Mouse (Mus musculus) MEL (cell line): ENCODE measurements around the gene Rif1. TPM values are rescaled to one million over a fixed set of nuclear protein-coding genes. Genes with fewer than 3 reads are reported as not detected.
"Not testable (repeated sequence)": the region's sequence is repeated elsewhere in the genome, so short reads cannot be mapped to it uniquely, and the experiment has no call there.

Experiments
- DNase-seq: peaks from one replicate; pipeline ENCODE4 v3.0.0; 2011; ENCODE audit warnings: low read depth, low spot score
- H3K27ac ChIP-seq: 2 replicates; pipeline ENCODE4 v1.5.1; 2012; ENCODE audit warnings: low read depth, mild to moderate bottlenecking, control low read depth, low read length, moderate library complexity; ENCODE audit not compliant: control insufficient read depth
- H3K27me3 ChIP-seq, 2 experiments: fragments of 150-350 bp in 1 of 2; sonication (generic) in 1 of 2; 2 replicates each; pipeline ENCODE4 v1.6.1; 2012; ENCODE audit warnings: low read length in 2 of 2, mild to moderate bottlenecking in 2 of 2, improper control_type of control experiment in 1 of 2, moderate library complexity in 1 of 2; ENCODE audit not compliant: insufficient read depth in 2 of 2, control insufficient read depth in 1 of 2
- H3K36me3 ChIP-seq, 2 experiments: 2 replicates each; pipeline ENCODE4 v1.6.1; 2012 to 2014; ENCODE audit warnings: low read length in 2 of 2, improper control_type of control experiment in 1 of 2, inconsistent platforms in 1 of 2, mild to moderate bottlenecking in 1 of 2; ENCODE audit not compliant: insufficient read depth in 2 of 2, control insufficient read depth in 1 of 2
- H3K4me1 ChIP-seq, 2 experiments: fragments of 150-350 bp in 1 of 2; sonication (generic) in 1 of 2; 2 replicates each; pipeline ENCODE4 v1.6.1; 2012; ENCODE audit warnings: low read length in 2 of 2, improper control_type of control experiment in 1 of 2, mild to moderate bottlenecking in 1 of 2; ENCODE audit not compliant: insufficient read depth in 2 of 2, control insufficient read depth in 1 of 2
- H3K4me3 ChIP-seq, 2 experiments: fragments of 150-350 bp in 1 of 2; sonication (generic) in 1 of 2; 2 replicates each; pipeline ENCODE4 v1.5.1; 2012; ENCODE audit warnings: low read depth in 2 of 2, low read length in 2 of 2, mild to moderate bottlenecking in 2 of 2, moderate library complexity in 2 of 2, control low read depth in 1 of 2, improper control_type of control experiment in 1 of 2; ENCODE audit not compliant: control insufficient read depth in 1 of 2, insufficient read depth in 1 of 2
- H3K79me2 ChIP-seq: 2 replicates; pipeline ENCODE4 v1.6.1; 2012; ENCODE audit warnings: mild to moderate bottlenecking, low read length, moderate library complexity; ENCODE audit not compliant: control insufficient read depth, poor library complexity, insufficient read depth
- H3K9ac ChIP-seq: 2 replicates; pipeline ENCODE4 v1.6.1; 2012; ENCODE audit warnings: low read depth, mild to moderate bottlenecking, control low read depth, low read length, moderate library complexity; ENCODE audit not compliant: control insufficient read depth, poor library complexity, severe bottlenecking
- H3K9me3 ChIP-seq: fragments of 150-350 bp; sonication (generic); replicated peaks from 2 replicates; pipeline ENCODE4 v1.6.1; 2012; ENCODE audit warnings: mild to moderate bottlenecking, low read length, improper control_type of control experiment, moderate library complexity; ENCODE audit not compliant: insufficient read depth
- BHLHE40 ChIP-seq: IDR thresholded peaks from 2 replicates; pipeline ENCODE4 v1.6.1; 2012; ENCODE audit warnings: low read depth, mild to moderate bottlenecking, inconsistent platforms, low read length, improper control_type of control experiment, borderline replicate concordance
- CHD1 ChIP-seq: IDR thresholded peaks from 2 replicates; pipeline ENCODE4 v1.6.1; 2012; ENCODE audit warnings: low read depth, mild to moderate bottlenecking, inconsistent platforms, low read length, improper control_type of control experiment
- CHD2 ChIP-seq: IDR thresholded peaks from 2 replicates; pipeline ENCODE4 v1.6.1; 2011; ENCODE audit warnings: low read length, improper control_type of control experiment
- JUND ChIP-seq: IDR thresholded peaks from 2 replicates; pipeline ENCODE4 v1.6.1; 2011; ENCODE audit warnings: low read depth, mild to moderate bottlenecking, improper control_type of control experiment, low read length
- MAZ ChIP-seq: IDR thresholded peaks from 2 replicates; pipeline ENCODE4 v1.6.1; 2012; ENCODE audit warnings: low read depth, mild to moderate bottlenecking, inconsistent platforms, low read length, improper control_type of control experiment
- MXI1 ChIP-seq: IDR thresholded peaks from 2 replicates; pipeline ENCODE4 v1.6.1; 2011; ENCODE audit warnings: mild to moderate bottlenecking, low read depth, low read length, improper control_type of control experiment
- NELFE ChIP-seq: IDR thresholded peaks from 2 replicates; pipeline ENCODE4 v1.6.1; 2011; ENCODE audit warnings: low read depth, low read length, improper control_type of control experiment
- NRF1 ChIP-seq: IDR thresholded peaks from 2 replicates; pipeline ENCODE4 v1.6.1; 2014; ENCODE audit warnings: low read depth, mild to moderate bottlenecking, inconsistent platforms, low read length, improper control_type of control experiment, moderate library complexity; ENCODE audit not compliant: poor library complexity, insufficient read depth, severe bottlenecking
- RCOR1 ChIP-seq: IDR thresholded peaks from 2 replicates; pipeline ENCODE4 v1.6.1; 2012; ENCODE audit warnings: low read depth, mild to moderate bottlenecking, inconsistent platforms, low read length, improper control_type of control experiment
- SMC3 ChIP-seq: IDR thresholded peaks from 2 replicates; pipeline ENCODE4 v1.6.1; 2011; ENCODE audit warnings: low read depth, low read length, improper control_type of control experiment
- TCF12 ChIP-seq: IDR thresholded peaks from 2 replicates; pipeline ENCODE4 v1.6.1; 2014; ENCODE audit warnings: low read depth, mild to moderate bottlenecking, inconsistent platforms, low read length, improper control_type of control experiment, moderate library complexity
- USF1 ChIP-seq: IDR thresholded peaks from 2 replicates; pipeline ENCODE4 v1.6.1; 2014; ENCODE audit warnings: low read depth, mild to moderate bottlenecking, inconsistent platforms, low read length, improper control_type of control experiment, moderate library complexity
- ZC3H11A ChIP-seq: IDR thresholded peaks from 2 replicates; pipeline ENCODE4 v1.6.1; 2012; ENCODE audit warnings: low read depth, mild to moderate bottlenecking, inconsistent platforms, low read length, improper control_type of control experiment
- polyA plus RNA-seq, 2 experiments: library from polyadenylated mRNA; stranded (reverse) in 1 of 2; unstranded in 1 of 2; fragments of >175 nt in 1 of 2; fragments of >200 nt in 1 of 2; gene quantifications; 2 replicates each; pipeline versions ENCODE4 v1.2.1 to v1.2.4; 2012; ENCODE audit warnings: low replicate concordance in 2 of 2, low read depth in 1 of 2; ENCODE audit not compliant: insufficient read length in 2 of 2, insufficient read depth in 1 of 2, missing spikeins in 1 of 2
- total RNA-seq: library from RNA; depleted of rRNA; stranded (reverse); fragments of 300-350 nt; gene quantifications from 2 replicates; pipeline ENCODE4 v1.2.3, GENCODE M21; 2012

The Rif1 gene
- total and polyA plus RNA-seq, 3 experiments: 31.7 to 247 (median 44.3) TPM

- Histone ChIP-seq H3K79me2 (peaks cover 2% of the 10 kb centered on the region; the same call in 1 of the 2 replicates), H3K9me3 (no peaks in the 10 kb centered on the region), H3K4me3 (no peak overlapping the region), H3K9ac (no peak overlapping the region), H3K27ac (no peak overlapping the region), H3K27me3 (no peaks in the 10 kb centered on the region)
- DNase-seq: no peak
- TF ChIP-seq USF1 (no peak), CHD2 (no peak), MAZ (no peak), NELFE (no peak), MXI1 (no peak)
- TF ChIP-seq, all 39 proteins: peak for 0
- Histone ChIP-seq H3K4me1 (no peaks in the 10 kb centered on the region), H3K36me3 (peaks cover 2 to 63% of the 10 kb centered on the region in 2 experiments)
Measured at GRCm38 (mm10) chr2:52084013-52084412, 11.4 kb downstream of the Rif1 start.

DNA sequence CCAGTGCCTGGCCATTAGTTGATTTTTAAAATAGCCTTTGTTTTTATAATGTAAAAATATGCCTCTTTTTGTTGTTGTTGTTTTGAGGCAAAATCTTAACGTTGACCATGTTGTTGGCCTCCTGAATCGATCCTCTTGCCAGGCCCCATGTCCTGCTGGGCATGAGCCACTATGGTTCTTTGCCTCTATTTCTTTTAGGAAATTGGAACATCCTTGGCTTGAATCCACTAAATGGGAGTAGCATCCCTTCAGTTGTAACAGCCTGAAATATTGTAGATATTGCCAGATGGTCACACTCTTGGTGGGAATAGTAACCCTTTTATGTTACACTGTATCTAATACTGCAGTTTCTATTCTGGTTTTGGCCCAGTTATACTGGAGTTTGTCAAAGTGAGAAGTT is 11.9 kb downstream of the Rif1 start:
- TF ChIP-seq ZC3H11A (no peak), CHD1 (no peak), MXI1 (no peak), BHLHE40 (no peak)
- no peaks in the 10 kb centered on the region for H3K27me3 ChIP-seq
- H3K9ac ChIP-seq: no peak overlapping the region
- peaks cover 2% of the 10 kb centered on the region; the same call in 1 of the 2 replicates for H3K79me2 ChIP-seq
- H3K9me3 ChIP-seq: no peaks in the 10 kb centered on the region
- no peak overlapping the region for H3K4me3 ChIP-seq
- no peak overlapping the region for H3K27ac ChIP-seq
- DNase-seq: no peak
- no peaks in the 10 kb centered on the region for H3K4me1 ChIP-seq
- H3K36me3 ChIP-seq: peaks cover 2 to 68% of the 10 kb centered on the region in 2 experiments

GRCm38 (mm10) chr2:52114086-52114485 is 41.5 kb downstream of the Rif1 start:
- no peaks in the 10 kb centered on the region for H3K4me1 ChIP-seq
- no peaks in the 10 kb centered on the region for H3K27me3 ChIP-seq
- no peak overlapping the region for H3K4me3 ChIP-seq
- no peak for TF ChIP-seq RCOR1
- no peak for TF ChIP-seq SMC3
- TF ChIP-seq NRF1: no peak
- no peak for TF ChIP-seq JUND
- TF ChIP-seq TCF12: no peak
- no peak overlapping the region for H3K9ac ChIP-seq
- no peak for DNase-seq
- peaks cover 2 to 55% of the 10 kb centered on the region in 2 experiments; a peak in 3 of 4 replicates for H3K36me3 ChIP-seq
- H3K79me2 ChIP-seq: peaks cover 2% of the 10 kb centered on the region
- H3K9me3 ChIP-seq: no peaks in the 10 kb centered on the region
- H3K27ac ChIP-seq: no peak overlapping the region

DNA sequence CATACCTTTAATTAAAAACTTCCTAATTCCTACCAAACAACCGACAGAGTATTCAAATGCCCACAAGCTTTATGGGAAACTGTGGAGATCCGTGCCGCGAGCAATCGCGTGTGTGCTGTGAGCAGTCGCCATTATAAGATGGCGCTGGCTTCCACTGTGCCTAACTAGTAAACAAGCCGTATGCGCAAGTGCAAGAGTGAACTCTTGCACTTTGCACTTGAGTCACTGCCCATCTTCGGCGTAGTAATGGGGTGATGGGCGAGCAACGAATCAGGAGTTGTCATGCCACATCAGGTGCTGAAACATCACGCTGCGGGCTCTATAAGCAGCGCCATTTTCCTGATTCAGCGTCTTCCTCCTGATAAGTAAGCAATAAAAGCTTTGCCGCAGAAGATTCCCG is 58.7 kb downstream of the Rif1 start:
- H3K79me2 ChIP-seq, H3K36me3 ChIP-seq, DNase-seq, H3K27me3 ChIP-seq, H3K9ac ChIP-seq, H3K4me3 ChIP-seq, H3K4me1 ChIP-seq, H3K27ac ChIP-seq, H3K9me3 ChIP-seq: not testable (repeated sequence)
